Mouse (Mus musculus) left cerebral cortex, postnatal 10 days (tissue): ENCODE results near the gene Baz2a. TPM values are rescaled to one million over a fixed set of nuclear protein-coding genes. Genes with fewer than 3 reads are reported as not detected.
"Not testable (repeated sequence)": the region's sequence is repeated elsewhere in the genome, so short reads cannot be mapped to it uniquely, and the experiment has no call there.

Experiments
- DNase-seq, 2 experiments: peaks; one replicate each; pipeline ENCODE4 v3.0.0; 2021 to 2022; ENCODE audit warnings: low spot score in 2 of 2, mixed read lengths in 1 of 2; ENCODE audit errors: extremely low spot score in 1 of 2
- intact Hi-C: fragments of 180-260 bp; cut with DNase I; formaldehyde crosslinking; loops from one replicate; pipeline ENCODE4 v1.15.1; 2025
- total RNA-seq, 2 experiments: library from RNA; stranded (reverse); gene quantifications; 2 replicates each; pipeline ENCODE4 v1.2.3; 2021

Gene Baz2a
- total RNA-seq, 2 experiments from 2014 or later: 29.5 to 31.3 TPM

DNA sequence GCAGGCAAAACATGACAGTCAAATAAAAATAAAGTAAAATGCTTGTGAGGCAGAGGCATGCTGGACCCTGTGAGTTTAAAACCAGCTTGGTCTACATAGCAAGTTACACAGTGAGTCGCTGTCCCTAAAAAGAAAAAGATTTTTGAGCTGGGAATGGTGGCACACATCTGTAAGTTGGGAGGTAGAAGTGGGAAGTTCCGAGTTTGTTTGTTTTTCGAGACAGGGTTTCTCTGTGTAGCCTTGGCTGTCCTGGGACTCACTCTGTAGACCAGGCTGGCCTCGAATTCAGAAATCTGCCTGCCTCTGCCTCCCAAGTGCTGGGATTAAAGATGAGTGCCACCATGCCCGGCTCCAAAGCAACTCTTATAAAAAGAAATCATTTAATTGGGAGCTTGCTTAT, 13.1 kb upstream of the Baz2a start:
- intact Hi-C loops, DNase-seq: not testable (repeated sequence)

DNA sequence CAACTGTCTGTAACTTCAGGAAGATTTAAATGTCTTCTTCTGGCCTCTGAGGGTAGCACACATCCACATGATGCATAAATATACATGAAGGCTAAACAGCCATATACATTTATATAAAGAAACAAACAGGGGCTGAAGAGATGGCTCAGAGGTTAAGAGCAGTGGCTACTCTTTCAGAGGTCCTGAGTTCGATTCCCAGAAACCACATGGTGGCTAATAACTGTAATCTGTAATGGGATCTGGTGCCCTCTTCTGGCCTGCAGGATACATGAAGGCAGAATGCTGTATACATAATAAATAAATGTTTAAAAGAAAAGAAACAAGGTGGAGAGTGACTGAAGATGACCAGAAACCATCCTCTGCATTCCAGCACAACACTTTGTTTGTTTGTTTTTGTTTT, 10.9 kb upstream of the Baz2a start:
- intact Hi-C loops: no loop called here

GRCm38 (mm10) chr10:128081807-128082476, 9.4 kb upstream of the Baz2a start:
- intact Hi-C loops: no loop called here
- DNase-seq: no peak

More for the DNA sequence above, 10.9 kb upstream of the Baz2a start:
- DNase-seq: no peak

- intact Hi-C loops: no loop called here
- no peak for DNase-seq
These were observed 8.9 kb upstream of the Baz2a start for GRCm38 (mm10) chr10:128082477-128082808.

DNA sequence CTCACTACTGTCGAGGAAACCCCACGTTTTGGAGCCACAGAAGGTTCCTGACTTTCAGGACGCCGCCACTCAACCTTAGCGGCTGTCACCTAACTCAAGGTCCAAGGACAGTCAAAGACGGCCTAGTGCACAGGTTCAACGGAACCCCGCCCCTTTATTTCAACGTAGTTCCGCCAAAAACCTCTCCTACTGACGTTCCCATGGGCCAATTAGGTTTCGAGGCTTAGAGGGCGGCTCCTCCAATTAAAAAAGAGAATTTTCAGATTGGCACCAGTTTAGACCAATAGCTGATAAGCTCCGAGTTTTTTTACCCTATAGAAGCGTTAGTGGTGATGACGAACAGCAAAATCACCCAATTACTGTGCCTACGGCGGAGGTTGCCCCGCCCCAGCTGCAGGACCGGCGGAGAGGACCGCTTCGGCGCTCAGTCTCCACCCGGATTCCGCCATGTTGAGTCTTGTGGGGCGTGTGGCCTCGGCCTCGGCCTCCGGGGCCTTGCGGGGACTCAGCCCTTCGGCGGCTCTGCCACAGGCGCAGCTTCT, 8.4 kb upstream of the Baz2a start, which contains the start of gene Atp5b:
TSS of gene Atp5b (plus strand) at position 394 of the 542 bp plus-strand sequence.
- peak; percentile 97 to 100 for DNase-seq
- intact Hi-C loops: no loop called here

- intact Hi-C loops: no loop called here
- peak in 1 of 2 experiments; percentile 41 for DNase-seq
These were observed 7.7 kb upstream of the Baz2a start for GRCm38 (mm10) chr10:128083688-128084087.

- DNase-seq: no peak
- intact Hi-C loops: no loop called here
These were observed 7.2 kb upstream of the Baz2a start for GRCm38 (mm10) chr10:128084160-128084559.

- intact Hi-C loops: no loop called here
- DNase-seq: no peak
These were observed 5.0 kb upstream of the Baz2a start for GRCm38 (mm10) chr10:128086391-128086790.

DNA sequence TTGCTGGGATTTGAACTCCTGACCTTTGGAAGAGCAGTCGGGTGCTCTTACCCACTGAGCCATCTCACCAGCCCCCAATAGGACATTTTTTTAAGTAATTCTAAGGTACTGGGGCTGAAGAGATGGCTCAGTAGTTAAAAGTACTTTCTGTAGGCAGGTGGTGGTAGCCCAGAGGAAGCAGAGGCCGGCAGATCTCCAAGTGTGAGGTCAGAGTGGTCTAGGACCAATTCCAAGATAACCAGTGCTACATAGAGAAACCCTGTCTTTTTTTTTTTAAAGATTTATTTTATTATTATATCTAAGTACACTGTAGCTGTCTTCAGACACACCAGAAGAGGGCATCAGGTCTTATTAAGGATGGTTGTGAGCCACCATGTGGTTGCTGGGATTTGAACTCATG, 4.2 kb upstream of the Baz2a start:
- DNase-seq, intact Hi-C loops: not testable (repeated sequence)

- DNase-seq: no peak
- intact Hi-C loops: no loop called here
These were observed 3.2 kb upstream of the Baz2a start for GRCm38 (mm10) chr10:128088181-128088580.

DNA sequence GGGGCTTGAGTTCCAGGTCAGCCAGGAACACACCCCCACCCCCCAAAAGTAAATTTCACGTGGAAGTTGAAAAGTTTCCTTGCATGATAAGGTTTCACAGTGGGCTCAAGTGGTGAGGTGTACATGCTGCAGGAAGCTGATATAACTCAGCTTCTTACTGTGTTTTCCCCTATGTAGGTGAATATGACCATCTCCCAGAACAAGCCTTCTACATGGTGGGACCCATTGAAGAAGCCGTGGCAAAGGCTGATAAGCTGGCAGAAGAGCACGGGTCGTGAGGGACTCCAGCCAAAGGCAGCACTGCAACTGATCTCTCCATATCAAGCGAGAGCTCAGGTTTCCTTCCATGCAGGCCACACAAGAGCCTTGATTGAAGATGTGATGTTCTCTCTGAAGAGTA, 1.5 kb upstream of the Baz2a start:
- no peak for DNase-seq
- intact Hi-C loops: loop anchor here (5.0 kb wide), 1 partner anchor 97 kb away; no protein-coding TSS in a partner anchor

DNA sequence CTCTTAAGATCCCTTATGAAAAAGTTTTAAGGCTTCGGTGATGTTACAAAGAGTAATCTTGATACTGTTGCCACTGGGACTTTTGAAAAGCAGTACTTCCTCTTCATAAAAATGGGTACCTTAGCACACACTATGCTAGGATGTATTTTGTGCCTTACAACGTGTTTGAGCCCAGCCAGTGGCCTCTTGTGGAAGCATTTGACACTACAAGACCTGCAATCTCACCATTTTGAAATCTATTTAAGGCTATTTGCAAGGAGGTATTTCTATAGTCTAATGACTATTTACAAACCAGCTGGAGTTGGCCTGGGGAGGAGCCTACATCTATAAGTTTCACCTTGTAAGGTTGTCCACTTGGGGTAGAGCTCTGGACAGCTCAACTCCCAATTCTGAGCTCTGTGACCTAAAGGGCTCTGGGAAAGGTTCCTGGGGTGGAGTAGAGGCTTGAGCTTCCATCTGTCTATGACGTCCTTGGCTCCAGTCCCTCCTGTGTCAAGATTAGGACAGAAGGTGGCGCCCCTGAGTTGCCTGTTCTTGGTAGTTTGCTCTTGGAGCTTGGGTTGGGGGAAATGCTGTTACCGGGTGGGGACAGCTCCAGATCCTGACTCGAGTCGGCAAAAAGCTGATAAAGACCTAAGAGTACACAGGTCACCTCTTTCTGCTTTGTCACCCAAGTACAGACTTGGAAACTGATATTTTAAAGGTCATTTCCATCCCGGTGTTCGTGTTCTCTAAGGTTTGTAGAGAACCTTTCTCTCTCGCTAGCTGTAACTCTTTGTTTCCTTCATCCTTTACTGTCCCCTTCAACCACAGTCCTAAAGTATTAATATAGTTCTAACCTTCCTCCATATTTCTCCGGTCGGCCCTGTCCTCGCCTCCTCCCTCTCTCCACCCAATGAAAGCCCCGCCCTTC, 470 bp upstream of the Baz2a start:
- peak; percentile 80 to 89 for DNase-seq
- intact Hi-C loops: loop anchor here (5.0 kb wide), 1 partner anchor 96 kb away; no protein-coding TSS in a partner anchor

GRCm38 (mm10) chr10:128092506-128093495, 1.4 kb downstream of the Baz2a start:
- DNase-seq: peak in 1 of 2 experiments; percentile 92
- intact Hi-C loops: loop anchor here (5.0 kb wide), 1 partner anchor 94 kb away; no protein-coding TSS in a partner anchor

- intact Hi-C loops: loop anchor here (5.0 kb wide), 1 partner anchor 94 kb away; no protein-coding TSS in a partner anchor
- peak in 1 of 2 experiments; percentile 41 for DNase-seq
These were observed 2.3 kb downstream of the Baz2a start for GRCm38 (mm10) chr10:128093496-128094294.

GRCm38 (mm10) chr10:128094340-128094968, 3.1 kb downstream of the Baz2a start:
- intact Hi-C loops: loop anchor here (5.0 kb wide), 1 partner anchor 93 kb away; no protein-coding TSS in a partner anchor
- peak in 1 of 2 experiments; percentile 91 for DNase-seq

- intact Hi-C loops: no loop called here
These were observed 3.7 kb downstream of the Baz2a start for GRCm38 (mm10) chr10:128095003-128095636.

GRCm38 (mm10) chr10:128096313-128096692, 4.9 kb downstream of the Baz2a start:
- intact Hi-C loops: no loop called here
- no peak for DNase-seq

More at GRCm38 (mm10) chr10:128095003-128095636, 3.7 kb downstream of the Baz2a start:
- no peak for DNase-seq
